In the genomic region with DNA sequence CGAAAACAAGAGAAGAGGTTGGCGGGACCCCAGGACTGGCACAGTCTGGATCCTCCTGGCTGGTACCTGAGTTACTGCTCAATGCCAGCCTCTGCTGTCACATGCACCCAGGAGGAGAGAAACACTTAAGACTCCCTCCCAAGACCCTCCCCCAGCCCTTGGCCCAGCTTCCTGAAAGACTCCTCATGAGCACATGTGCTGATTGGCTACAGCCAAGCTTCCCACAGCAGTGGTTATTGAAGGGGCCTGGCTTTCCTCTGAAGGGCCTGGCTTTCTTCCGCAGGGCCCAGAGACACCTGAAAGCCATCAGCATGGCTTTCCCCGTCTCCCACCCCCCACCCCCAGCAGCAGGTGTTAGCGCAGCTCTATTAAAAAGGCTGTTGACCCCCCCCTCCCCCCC, we compare ENCODE assay signal across 8 mouse cellular contexts. TPM values are rescaled to one million over a fixed set of nuclear protein-coding genes. Genes with fewer than 3 reads are reported as not detected.
DNase-seq lines count a peak whose midpoint lies in the region; TF ChIP-seq lines count a peak whose summit lies in the region.

Gene Tbc1d14 (minus strand): TSS at position 101 of the 400 bp plus-strand sequence.

- no peaks in the 10 kb centered on the region for H3K4me1 ChIP-seq in lung, adult 2 months (ENCODE audit: control insufficient read depth, insufficient read depth, low read length)
- H3K4me1 ChIP-seq in small intestine, adult 2 months (ENCODE audit: control insufficient read depth, insufficient read depth, insufficient read length, low read length), result no peaks in the 10 kb centered on the region

- DNase-seq in lung, adult 2 months, result no peak
- no peak for DNase-seq in lung, postnatal 36 days
- DNase-seq in adrenal gland, postnatal 4 days (ENCODE audit: low spot score in 2 of 2), result no peak
- no peak for DNase-seq in gonadal fat pad, adult 2 months (ENCODE audit: low read depth)
- no peak for DNase-seq in layer of hippocampus, postnatal 25 days (ENCODE audit: extremely low spot score in 1 of 2, low spot score in 1 of 2)
- DNase-seq in urinary bladder, adult 18-20 months (ENCODE audit: low spot score in 2 of 2), result no peak
- no peak for DNase-seq in right cerebral cortex, postnatal 25 days

- 81% methylated on average over 5 of the region's 5 CpGs for WGBS in lung, adult 2 months
- 90% methylated on average over 5 of the region's 5 CpGs for WGBS in small intestine, adult 2 months

- H3K27me3 ChIP-seq in small intestine, adult 2 months (ENCODE audit: control insufficient read depth, insufficient read depth, low read length), result no peaks in the 10 kb centered on the region; the same call in 1 of the 2 replicates

- no peak for TF ChIP-seq POLR2A in lung, adult 2 months (IDR thresholded peaks at IDR 0.05; ENCODE audit: borderline replicate concordance, extremely low read depth, low read depth, low read length)
- no peak for TF ChIP-seq POLR2A in small intestine, adult 2 months (IDR thresholded peaks at IDR 0.05; ENCODE audit: low read depth, low read length)

- no peak within 1 kb of the TSS for H3K27ac ChIP-seq in small intestine, adult 2 months (ENCODE audit: insufficient read depth, low read depth, low read length)

- no peaks in the 10 kb centered on the region for H3K36me3 ChIP-seq in small intestine, adult 2 months (ENCODE audit: control insufficient read depth, insufficient read depth, low read length)

- H3K4me3 ChIP-seq in lung, adult 2 months (replicated peaks; ENCODE audit: extremely low read depth, low read depth, low read length), result no peak within 1 kb of the TSS
- no peak within 1 kb of the TSS for H3K4me3 ChIP-seq in small intestine, adult 2 months (ENCODE audit: low read depth, low read length)

- no peak for TF ChIP-seq CTCF in lung, adult 2 months (IDR thresholded peaks at IDR 0.05; ENCODE audit: insufficient read depth, low read length)
- no peak for TF ChIP-seq CTCF in small intestine, adult 2 months (IDR thresholded peaks at IDR 0.05; ENCODE audit: extremely low read depth, insufficient read length, insufficient replicate concordance, low read depth, low read length)

RNA-seq across cellular contexts. Expression of gene Tbc1d14, which starts in this region (rescaled TPM):
- polyA plus RNA-seq in lung, adult 2 months (2012; rRNA removed), result 19.2 and 30.2 TPM in 2 replicates
- total RNA-seq in adrenal gland, postnatal 4 days (2021), result 10 to 100 TPM; 50.3 to 65.3 TPM
- polyA plus RNA-seq in gonadal fat pad, adult 2 months (2012; rRNA removed), result 55.4 and 55.6 TPM in 2 replicates
- total RNA-seq in layer of hippocampus, postnatal 25 days (2021), result 100 to 1,000 TPM in 1 of 2 experiments, 10 to 100 TPM in 1; 92.4 to 104 TPM
- 21.1 and 21.7 TPM in 2 replicates for polyA plus RNA-seq in small intestine, adult 2 months (2012; rRNA removed)
